Mouse (Mus musculus) CH12.LX (cell line): ENCODE measurements around the gene Meox1. TPM values are rescaled to one million over a fixed set of nuclear protein-coding genes. Genes with fewer than 3 reads are reported as not detected.

Source experiments
- DNase-seq: peaks from one replicate; pipeline ENCODE4 v3.0.0-alpha.2; 2013; ENCODE audit errors: extremely low read depth
- H3K27ac ChIP-seq: 2 replicates; pipeline ENCODE4 v1.5.1; 2012; ENCODE audit warnings: low read depth, mild to moderate bottlenecking, control low read depth, moderate library complexity; ENCODE audit not compliant: insufficient read depth
- H3K27me3 ChIP-seq: replicated peaks from 2 replicates; pipeline ENCODE3; 2012; ENCODE audit warnings: inconsistent platforms
- H3K36me3 ChIP-seq, 2 experiments: replicated peaks in 1 of 2; 2 replicates each; pipeline versions ENCODE3 to v1.6.1; 2012; ENCODE audit warnings: inconsistent platforms in 1 of 2, low read length in 1 of 2, mild to moderate bottlenecking in 1 of 2, mixed read lengths in 1 of 2, moderate library complexity in 1 of 2; ENCODE audit not compliant: control insufficient read depth in 1 of 2, insufficient read depth in 1 of 2
- H3K4me1 ChIP-seq, 2 experiments: 2 replicates each; pipeline ENCODE4 v1.6.1; 2012; ENCODE audit warnings: inconsistent platforms in 1 of 2, moderate library complexity in 1 of 2; ENCODE audit not compliant: insufficient read depth in 2 of 2, control insufficient read depth in 1 of 2
- H3K4me2 ChIP-seq: 2 replicates; pipeline ENCODE4 v1.6.1; 2012; ENCODE audit warnings: low read depth, mild to moderate bottlenecking, control low read depth; ENCODE audit not compliant: poor library complexity, insufficient read depth, severe bottlenecking
- H3K4me3 ChIP-seq, 3 experiments: fragments of 150-350 bp in 1 of 3; sonication (generic) in 1 of 3; replicated peaks in 1 of 3; 2 replicates each; pipeline versions ENCODE3 to v1.5.1; 2011 to 2012; ENCODE audit warnings: low read depth in 2 of 3, low read length in 2 of 3, mild to moderate bottlenecking in 2 of 3, moderate library complexity in 2 of 3, control low read depth in 1 of 3, improper control_type of control experiment in 1 of 3, inconsistent platforms in 1 of 3, mixed read lengths in 1 of 3; ENCODE audit not compliant: poor library complexity in 1 of 3
- H3K79me2 ChIP-seq: replicated peaks from 2 replicates; pipeline ENCODE4 v1.6.1; 2012; ENCODE audit warnings: mild to moderate bottlenecking, moderate library complexity; ENCODE audit not compliant: control insufficient read depth, poor library complexity, insufficient read depth, severe bottlenecking; ENCODE audit errors: extremely low read depth
- H3K9ac ChIP-seq: 2 replicates; pipeline ENCODE4 v1.6.1; 2012; ENCODE audit warnings: low read depth, mild to moderate bottlenecking, control low read depth, moderate library complexity; ENCODE audit not compliant: insufficient read depth
- H3K9me3 ChIP-seq: replicated peaks from 2 replicates; pipeline ENCODE3; 2012; ENCODE audit warnings: low read length, inconsistent platforms, mixed read lengths
- BHLHE40 ChIP-seq: IDR thresholded peaks from 2 replicates; pipeline ENCODE4 v1.6.1; 2011; ENCODE audit warnings: mild to moderate bottlenecking, low read depth, low read length, improper control_type of control experiment
- E2F4 ChIP-seq: IDR thresholded peaks from 2 replicates; pipeline ENCODE4 v1.6.1; 2011; ENCODE audit warnings: low read depth, low read length, improper control_type of control experiment; ENCODE audit not compliant: insufficient replicate concordance
- EP300 ChIP-seq: IDR thresholded peaks from 2 replicates; pipeline ENCODE4 v1.6.1; 2011; ENCODE audit warnings: low read length, improper control_type of control experiment
- GABPA ChIP-seq: IDR thresholded peaks from 2 replicates; pipeline ENCODE4 v1.6.1; 2012; ENCODE audit warnings: low read depth, low read length, improper control_type of control experiment, inconsistent platforms; ENCODE audit not compliant: insufficient replicate concordance
- IRF4 ChIP-seq: IDR thresholded peaks from 2 replicates; pipeline ENCODE4 v1.6.1; 2014; ENCODE audit warnings: low read depth, mild to moderate bottlenecking, inconsistent platforms, low read length, improper control_type of control experiment
- JUND ChIP-seq: conservative IDR thresholded peaks from 2 replicates; pipeline ENCODE4 v1.6.1; 2011; ENCODE audit warnings: low read depth, low read length, improper control_type of control experiment
- MAFK ChIP-seq: IDR thresholded peaks from 2 replicates; pipeline ENCODE4 v1.6.1; 2011; ENCODE audit warnings: low read length, improper control_type of control experiment; ENCODE audit not compliant: insufficient replicate concordance
- NRF1 ChIP-seq: IDR thresholded peaks from 2 replicates; pipeline ENCODE4 v1.6.1; 2014; ENCODE audit warnings: low read depth, mild to moderate bottlenecking, inconsistent platforms, low read length, improper control_type of control experiment, moderate library complexity
- PAX5 ChIP-seq: IDR thresholded peaks from 2 replicates; pipeline ENCODE4 v1.6.1; 2012; ENCODE audit warnings: low read length, inconsistent platforms, mixed read lengths
- dilution Hi-C: fragments of 300-500 bp; cut with MboI; formaldehyde crosslinking; loops from 2 replicates; pipeline ENCODE4 v1.14.3; 2020; ENCODE audit warnings: low sequenced_read_pairs; ENCODE audit not compliant: extremely low pct_unique_long_range_greater_than_20kb, extremely low pct_ligation_motif_present
- in situ Hi-C: fragments of 300-500 bp; cut with MboI; formaldehyde crosslinking; loops from 3 replicates; pipeline ENCODE4 v1.14.3; 2019; ENCODE audit warnings: low sequenced_read_pairs, low pct_ligation_motif_present, low pct_unique_long_range_greater_than_20kb, mixed read lengths
- polyA plus RNA-seq: library from polyadenylated mRNA; unstranded; fragments of >175 nt; gene quantifications from 2 replicates; pipeline ENCODE4 v1.2.1, GENCODE M21; 2012; ENCODE audit warnings: low read depth; ENCODE audit not compliant: insufficient read length
- total RNA-seq, 2 experiments: library from RNA; depleted of rRNA; stranded (reverse); fragments of 300-350 nt in 1 of 2; fragments of >200 nt in 1 of 2; gene quantifications; 2 replicates each; pipeline ENCODE4 v1.2.3; 2012 to 2014

Gene Meox1
- total and polyA plus RNA-seq, 3 experiments, result not detected

DNA sequence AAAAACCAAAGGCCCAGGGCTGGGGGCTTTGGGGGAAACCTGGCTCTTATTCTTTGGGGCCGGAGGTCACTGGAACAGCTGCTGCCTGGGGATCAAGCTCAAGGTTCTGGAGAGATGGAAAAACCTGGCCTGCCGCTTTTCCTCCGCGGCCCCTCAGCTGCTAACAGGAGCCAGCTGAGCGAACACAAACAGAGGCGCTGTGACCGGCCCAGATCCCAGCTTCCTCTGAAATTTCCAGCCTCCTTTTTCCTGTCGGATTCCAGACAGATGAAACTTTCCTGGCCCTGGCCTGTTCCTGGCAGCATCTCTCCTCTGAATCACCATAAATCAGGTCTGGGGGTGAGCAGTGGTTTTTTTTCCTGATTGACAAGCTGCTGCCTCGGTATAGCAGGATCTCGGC is 64.1 kb downstream of the Meox1 start:
- Histone ChIP-seq H3K4me2 (no peak overlapping the region), H3K27me3 (peaks cover 68% of the 10 kb centered on the region)

DNA sequence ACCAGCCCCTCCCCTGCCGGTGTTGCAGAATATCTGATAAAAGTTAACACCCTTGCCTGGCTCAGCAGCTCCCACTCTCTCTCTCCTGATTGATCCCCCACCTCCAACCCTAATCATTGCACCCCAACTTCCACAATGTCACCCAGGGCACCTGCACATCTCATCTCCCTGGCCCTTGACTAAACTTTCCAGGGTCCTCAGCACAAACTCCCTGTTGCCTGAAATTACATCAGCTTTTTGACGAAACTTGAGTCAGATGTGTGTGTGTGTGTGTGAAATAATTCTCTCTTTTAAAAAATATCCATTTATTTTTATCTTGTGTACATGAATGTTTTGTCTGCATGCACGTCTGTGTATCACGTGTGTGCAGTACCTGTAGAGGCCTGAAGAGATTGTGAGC is 65.5 kb downstream of the Meox1 start:
- DNase-seq, result no peak
- TF ChIP-seq GABPA (no peak), JUND (no peak), MAFK (no peak), IRF4 (no peak), PAX5 (no peak), BHLHE40 (no peak)
- TF ChIP-seq, all 38 proteins: peak for 0
- peaks cover 62% of the 10 kb centered on the region for H3K27me3 ChIP-seq
- in situ Hi-C loops, result no loop called here
- peaks cover 2% of the 10 kb centered on the region for H3K9me3 ChIP-seq
- H3K4me2 ChIP-seq, result no peak overlapping the region
- dilution Hi-C loops, result no loop called here
- H3K27ac ChIP-seq, result no peak overlapping the region
- H3K36me3 ChIP-seq, result no peaks in the 10 kb centered on the region
- no peak overlapping the region for H3K4me3 ChIP-seq
- no peak overlapping the region for H3K9ac ChIP-seq
- no peaks in the 10 kb centered on the region for H3K4me1 ChIP-seq
- H3K79me2 ChIP-seq, result no peaks in the 10 kb centered on the region

More for the DNA sequence above, 64.1 kb downstream of the Meox1 start:
- Histone ChIP-seq H3K36me3 (no peaks in the 10 kb centered on the region), H3K4me3 (no peak overlapping the region), H3K79me2 (no peaks in the 10 kb centered on the region), H3K9me3 (peaks cover 2% of the 10 kb centered on the region), H3K4me1 (no peaks in the 10 kb centered on the region), H3K9ac (no peak overlapping the region), H3K27ac (no peak overlapping the region)
- dilution Hi-C loops, result no loop called here
- in situ Hi-C loops, result no loop called here
- no peak for DNase-seq
- TF ChIP-seq NRF1 (no peak), E2F4 (no peak), EP300 (no peak)

Other genes with a start within 250 kb of the Meox1 start
- gene Arl4d, start 228.8 kb downstream of the Meox1 start, total RNA-seq (2012; rRNA removed), result 0.81 and 1.1 TPM in 2 replicates
- gene Arl4d, start 228.8 kb downstream of the Meox1 start, total RNA-seq (2014; rRNA removed), result 0.59 and 0.68 TPM in 2 replicates
- gene Arl4d, start 228.8 kb downstream of the Meox1 start, polyA plus RNA-seq, result 1.1 and 1.2 TPM in 2 replicates
- gene Dhx8, start 161.5 kb downstream of the Meox1 start, total RNA-seq (2012; rRNA removed), result 33.4 and 40.1 TPM in 2 replicates
- gene Dhx8, start 161.5 kb downstream of the Meox1 start, total RNA-seq (2014; rRNA removed), result 22.4 and 24.3 TPM in 2 replicates
- gene Dhx8, start 161.5 kb downstream of the Meox1 start, polyA plus RNA-seq, result 57.7 and 61.7 TPM in 2 replicates
- 3.1 and 4.2 TPM in 2 replicates for gene Etv4, start 109.0 kb downstream of the Meox1 start, total RNA-seq (2012; rRNA removed)
- 2.4 and 2.9 TPM in 2 replicates for gene Etv4, start 109.0 kb downstream of the Meox1 start, total RNA-seq (2014; rRNA removed)
- gene Etv4, start 109.0 kb downstream of the Meox1 start, polyA plus RNA-seq, result 2.0 and 2.4 TPM in 2 replicates
- gene Sost, start 72.6 kb upstream of the Meox1 start, total RNA-seq (2012; rRNA removed), result not detected in 2 replicates
- not detected in 2 replicates for gene Sost, start 72.6 kb upstream of the Meox1 start, total RNA-seq (2014; rRNA removed)
- gene Sost, start 72.6 kb upstream of the Meox1 start, polyA plus RNA-seq, result not detected in 2 replicates
- not detected in 2 replicates for gene Cfap97d1, start 89.9 kb upstream of the Meox1 start, total RNA-seq (2012; rRNA removed)
- gene Cfap97d1, start 89.9 kb upstream of the Meox1 start, total RNA-seq (2014; rRNA removed), result not detected in 2 replicates
- gene Cfap97d1, start 89.9 kb upstream of the Meox1 start, polyA plus RNA-seq, result not detected in 2 replicates
- 17.9 and 20.8 TPM in 2 replicates for gene Dusp3, start 92.6 kb upstream of the Meox1 start, total RNA-seq (2012; rRNA removed)
- 5.6 and 7.5 TPM in 2 replicates for gene Dusp3, start 92.6 kb upstream of the Meox1 start, total RNA-seq (2014; rRNA removed)
- 19.2 and 23.6 TPM in 2 replicates for gene Dusp3, start 92.6 kb upstream of the Meox1 start, polyA plus RNA-seq
- gene Mpp3, start 134.1 kb upstream of the Meox1 start, total RNA-seq (2012; rRNA removed), result 3.8 and 4.6 TPM in 2 replicates
- 0.12 and 0.15 TPM in 2 replicates for gene Mpp3, start 134.1 kb upstream of the Meox1 start, total RNA-seq (2014; rRNA removed)
- gene Mpp3, start 134.1 kb upstream of the Meox1 start, polyA plus RNA-seq, result 0.30 and 0.31 TPM in 2 replicates
- gene Cd300lg, start 147.1 kb upstream of the Meox1 start, total RNA-seq (2012; rRNA removed), result not detected in 2 replicates
- gene Cd300lg, start 147.1 kb upstream of the Meox1 start, total RNA-seq (2014; rRNA removed), result not detected in 2 replicates
- not detected in 2 replicates for gene Cd300lg, start 147.1 kb upstream of the Meox1 start, polyA plus RNA-seq
- gene Mpp2, start 194.1 kb upstream of the Meox1 start, total RNA-seq (2012; rRNA removed), result 1.4 and 3.1 TPM in 2 replicates
- gene Mpp2, start 194.1 kb upstream of the Meox1 start, total RNA-seq (2014; rRNA removed), result 0.35 and 0.46 TPM in 2 replicates
- gene Mpp2, start 194.1 kb upstream of the Meox1 start, polyA plus RNA-seq, result 0.76 and 0.83 TPM in 2 replicates
- gene Ppy, start 206.9 kb upstream of the Meox1 start, total RNA-seq (2012; rRNA removed), result not detected in 2 replicates
- gene Ppy, start 206.9 kb upstream of the Meox1 start, total RNA-seq (2014; rRNA removed), result not detected in 2 replicates
- not detected in 2 replicates for gene Ppy, start 206.9 kb upstream of the Meox1 start, polyA plus RNA-seq
- not detected in 2 replicates for gene Pyy, start 213.5 kb upstream of the Meox1 start, total RNA-seq (2012; rRNA removed)
- not detected in 2 replicates for gene Pyy, start 213.5 kb upstream of the Meox1 start, total RNA-seq (2014; rRNA removed)
- not detected in 2 replicates for gene Pyy, start 213.5 kb upstream of the Meox1 start, polyA plus RNA-seq